Mouse (Mus musculus) ES-E14 (cell line): ENCODE results near the gene Nr1h2.

Experiments used
- CHD2 ChIP-seq: IDR thresholded peaks from 2 replicates; pipeline ENCODE4 v1.6.1; 2014; ENCODE audit warnings: mild to moderate bottlenecking, low read depth, low read length, inconsistent platforms
- ZC3H11A ChIP-seq: IDR thresholded peaks from 2 replicates; pipeline ENCODE4 v1.6.1; 2012; ENCODE audit warnings: low read depth, mild to moderate bottlenecking, inconsistent platforms, low read length, borderline replicate concordance

- TF ChIP-seq ZC3H11A (no peak), CHD2 (no peak)
These were observed 6.7 kb downstream of the Nr1h2 start for GRCm38 (mm10) chr7:44547041-44547440.
